Mouse (Mus musculus): ENCODE measurements around the gene Alppl2.

The Alppl2 gene

DNA sequence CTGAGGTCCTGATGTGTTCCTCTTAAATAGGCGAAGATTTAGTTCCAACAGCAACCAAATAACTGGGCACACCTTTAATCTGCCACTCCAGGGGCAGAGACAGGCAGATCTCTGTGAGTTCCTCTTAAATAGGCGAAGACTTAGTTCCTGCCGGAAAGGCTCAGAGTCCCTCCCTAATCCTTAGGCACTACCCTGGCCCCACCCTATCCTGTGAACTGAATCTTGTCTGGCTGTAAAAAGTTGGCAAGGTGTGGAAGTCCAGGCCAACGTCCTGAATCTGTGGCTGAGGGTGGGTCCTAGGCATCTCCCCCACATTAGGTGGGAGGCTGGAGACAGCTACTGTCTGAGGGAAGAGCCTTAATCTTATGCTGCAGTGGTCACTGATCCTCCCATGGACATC, at the start of gene Alppl2:
TSS of gene Alppl2 (minus strand) at position 101 of the 400 bp plus-strand sequence.
- ATAC-seq (ENCODE audit: insufficient number of reproducible peaks, low FRiP score, low TSS enrichment), result no peak

DNA sequence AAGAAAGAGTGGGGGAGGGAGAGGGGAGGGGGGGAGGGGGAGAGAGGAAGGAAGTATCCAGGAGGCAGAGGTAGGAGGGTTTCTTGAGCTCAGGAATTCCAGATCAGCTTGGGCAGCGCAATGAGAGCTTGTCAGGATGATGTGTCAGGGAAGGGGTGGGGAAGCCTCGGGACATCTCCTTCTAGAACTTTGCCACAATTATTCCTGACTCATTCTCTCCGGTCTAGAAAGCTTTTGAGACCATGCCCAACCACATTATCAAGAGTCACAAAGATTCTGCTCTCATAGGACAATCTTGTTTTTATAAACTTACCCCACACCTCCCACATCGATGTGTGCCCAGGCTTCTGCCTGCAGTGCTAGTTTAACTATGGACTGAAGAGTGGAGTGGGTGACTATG, 42.1 kb upstream of the Alppl2 start:
- ATAC-seq (ENCODE audit: insufficient number of reproducible peaks, low FRiP score, low TSS enrichment), result no peak

DNA sequence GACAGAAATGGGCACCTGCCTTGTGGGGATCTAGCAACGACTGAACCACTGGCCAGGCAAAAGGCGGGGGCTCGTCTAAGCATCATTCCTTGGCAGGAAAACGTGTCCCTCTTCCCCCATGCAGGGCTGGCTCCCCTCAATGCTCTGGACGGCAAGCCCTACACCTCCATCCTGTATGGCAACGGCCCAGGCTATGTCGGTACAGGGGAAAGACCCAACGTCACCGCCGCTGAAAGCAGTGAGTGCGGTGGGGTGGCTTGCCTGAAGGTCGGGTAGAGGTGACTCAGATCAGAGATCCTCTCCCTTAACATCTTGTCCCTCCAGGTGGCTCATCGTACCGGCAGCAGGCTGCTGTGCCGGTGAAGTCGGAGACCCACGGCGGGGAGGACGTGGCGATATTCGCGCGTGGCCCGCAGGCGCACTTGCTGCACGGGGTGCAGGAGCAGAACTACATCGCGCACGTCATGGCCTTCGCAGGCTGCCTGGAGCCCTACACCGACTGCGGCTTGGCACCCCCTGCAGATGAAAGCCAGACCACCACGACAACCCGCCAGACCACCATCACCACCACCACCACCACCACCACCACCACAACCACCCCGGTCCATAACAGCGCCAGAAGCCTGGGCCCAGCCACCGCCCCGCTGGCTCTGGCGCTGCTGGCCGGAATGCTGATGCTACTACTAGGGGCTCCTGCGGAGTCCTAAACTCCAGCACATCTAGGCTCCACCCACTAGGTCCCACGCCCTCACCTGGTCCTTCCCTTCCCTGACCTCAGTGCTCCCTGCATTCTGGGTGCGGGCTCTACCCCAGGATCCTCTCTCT, 37.7 kb upstream of the Alppl2 start:
- ATAC-seq (ENCODE audit: insufficient number of reproducible peaks, low FRiP score, low TSS enrichment), result no peak

DNA sequence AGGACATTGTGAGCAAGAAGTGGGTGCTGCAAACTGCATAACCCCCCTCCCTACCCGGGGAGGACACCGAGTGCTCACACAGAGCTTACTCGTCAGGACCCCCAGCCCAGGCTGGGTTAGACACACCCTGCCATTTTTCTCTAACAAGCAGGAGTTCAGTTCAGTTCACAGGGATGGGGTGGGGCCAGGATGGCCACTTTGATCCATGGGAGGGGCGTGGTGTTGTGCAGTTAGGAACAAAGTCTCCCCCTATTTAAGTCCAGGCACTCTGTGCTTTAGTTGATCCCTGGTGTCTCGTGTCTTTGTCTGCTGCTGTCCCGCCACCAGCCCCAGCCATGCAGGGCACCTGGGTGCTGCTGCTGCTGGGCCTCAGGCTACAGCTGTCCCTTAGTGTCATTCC, 34.9 kb upstream of the Alppl2 start, which contains the start of gene Akp3:
TSS of gene Akp3 (plus strand) at position 301 of the 400 bp plus-strand sequence.
- ATAC-seq (ENCODE audit: insufficient number of reproducible peaks, low FRiP score, low TSS enrichment), result no peak

DNA sequence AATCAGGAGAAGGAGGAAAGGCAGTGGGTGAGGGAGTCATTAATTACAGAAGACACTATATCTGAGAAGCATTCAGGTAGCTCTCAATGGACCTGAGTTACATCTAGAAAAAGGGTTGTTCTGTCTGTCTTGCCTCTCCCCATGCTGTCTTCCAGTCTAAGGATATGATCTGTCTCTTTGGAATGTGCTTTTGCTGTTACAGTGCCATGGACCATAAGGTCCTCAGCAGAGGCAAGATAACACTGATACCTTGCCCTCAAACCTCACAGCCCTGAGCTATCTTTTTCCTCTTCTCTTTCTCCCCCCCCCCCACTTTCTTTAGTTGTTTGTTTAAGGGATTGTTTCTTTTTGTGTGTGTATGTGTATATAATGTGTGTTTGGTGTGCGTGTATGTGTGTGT, 25.1 kb upstream of the Alppl2 start:
- no peak for ATAC-seq (ENCODE audit: insufficient number of reproducible peaks, low FRiP score, low TSS enrichment)

DNA sequence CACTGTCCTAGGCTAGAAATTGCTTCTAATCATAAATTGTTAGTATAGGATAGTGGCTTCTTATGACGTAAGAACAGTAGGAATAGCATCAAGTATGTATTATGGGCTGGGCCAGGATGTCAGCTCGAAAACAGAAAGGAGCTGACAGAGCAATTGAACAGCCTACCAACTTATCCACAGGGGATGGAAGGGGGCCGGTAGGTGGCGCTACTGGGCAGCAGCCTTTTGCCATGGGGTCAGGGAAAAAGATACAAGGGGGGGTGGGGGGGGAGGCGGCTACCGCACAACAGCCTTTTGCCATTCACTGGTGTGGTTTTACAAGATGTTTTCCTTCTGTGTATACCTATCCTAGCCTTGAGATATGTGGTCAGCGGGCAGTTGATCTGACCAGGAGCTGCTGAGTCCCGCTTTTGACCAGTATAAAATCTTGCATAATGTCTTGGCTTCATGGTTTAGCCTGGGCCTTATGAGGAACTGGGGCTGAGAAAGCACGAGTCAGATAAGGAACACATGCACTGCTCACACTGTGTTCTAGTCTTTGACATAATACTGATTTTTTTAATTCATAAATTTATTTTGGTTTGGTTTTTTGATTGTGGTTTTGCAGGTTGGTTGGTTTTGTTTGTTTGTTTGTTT, 22.1 kb upstream of the Alppl2 start:
- ATAC-seq (ENCODE audit: insufficient number of reproducible peaks, low FRiP score, low TSS enrichment), result no peak

DNA sequence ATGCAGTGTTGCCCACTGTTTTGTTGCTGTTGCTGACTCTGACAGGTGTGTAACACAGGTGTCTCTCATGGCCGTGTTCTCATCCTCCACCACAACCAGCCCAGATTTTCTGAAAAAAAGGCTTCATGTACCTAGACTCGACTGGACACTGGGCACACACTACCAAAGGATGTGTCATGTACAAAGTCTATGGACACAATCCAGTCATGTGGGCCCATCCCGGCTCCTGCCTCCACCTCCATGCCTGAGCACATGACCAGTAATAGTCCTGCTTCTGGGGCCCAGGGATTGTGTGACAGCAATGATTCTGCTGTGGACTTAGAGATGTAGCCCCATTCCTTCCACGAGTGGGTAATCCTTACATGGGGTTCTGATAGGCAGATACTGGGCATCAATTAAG, 18.8 kb upstream of the Alppl2 start:
- ATAC-seq (ENCODE audit: insufficient number of reproducible peaks, low FRiP score, low TSS enrichment), result no peak

DNA sequence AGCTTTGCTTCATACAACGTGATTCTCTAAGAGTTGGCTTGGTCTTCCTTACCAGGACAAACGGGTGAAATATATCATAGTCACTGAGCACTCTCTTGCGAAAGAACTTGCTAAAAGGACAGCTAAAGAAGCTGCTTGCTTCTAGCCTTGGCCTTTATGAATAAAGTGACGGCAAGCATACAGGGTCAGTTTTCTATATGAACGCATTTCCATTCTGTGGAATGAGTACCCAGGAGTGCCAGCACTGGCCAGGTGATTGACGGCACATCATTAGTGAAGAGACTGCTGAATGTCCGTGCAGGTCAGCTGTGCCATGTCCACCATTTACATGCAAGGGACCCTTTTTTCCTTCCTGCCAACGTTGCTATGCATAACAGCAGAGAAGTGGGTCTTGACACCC, 16.8 kb upstream of the Alppl2 start:
- ATAC-seq (ENCODE audit: insufficient number of reproducible peaks, low FRiP score, low TSS enrichment), result no peak

DNA sequence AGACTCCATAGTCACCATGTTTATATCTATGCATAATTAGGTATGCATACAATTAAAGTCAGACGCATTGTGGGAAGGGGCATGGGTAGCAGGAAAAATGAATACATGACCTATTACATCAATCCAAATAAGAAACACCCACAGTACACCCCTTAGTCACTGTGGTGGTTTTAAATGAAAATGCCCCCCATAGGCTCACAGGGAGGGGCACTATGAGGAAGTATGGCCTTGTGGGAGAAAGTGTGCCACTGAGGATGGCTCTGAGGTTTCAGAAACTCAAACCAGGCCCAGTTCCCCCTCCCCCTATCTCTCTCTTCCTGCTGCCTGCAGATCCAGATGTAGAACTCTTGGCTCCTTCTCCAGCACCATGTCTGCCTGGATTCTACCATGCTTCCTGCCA, 14.2 kb upstream of the Alppl2 start:
- ATAC-seq (ENCODE audit: insufficient number of reproducible peaks, low FRiP score, low TSS enrichment), result no peak

DNA sequence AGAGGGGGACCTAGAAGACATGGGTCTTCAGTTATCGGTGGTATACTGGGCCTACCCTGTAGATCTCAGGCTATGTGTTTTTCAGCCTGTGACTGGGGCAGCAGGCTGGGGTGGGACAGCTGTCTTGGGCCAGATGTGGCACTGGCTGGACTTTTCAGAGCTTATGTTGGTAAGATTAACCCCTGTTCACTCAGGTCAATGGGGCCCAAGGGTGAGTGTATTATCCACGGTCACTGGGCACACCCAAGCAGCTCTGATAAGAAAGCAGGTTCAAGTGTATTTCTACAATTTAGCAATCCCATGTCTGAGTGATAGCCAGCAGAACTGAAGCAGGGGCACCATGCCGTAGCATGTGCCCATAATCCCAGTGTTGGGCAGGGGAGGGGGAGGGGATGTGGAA, 12.4 kb upstream of the Alppl2 start:
- no peak for ATAC-seq (ENCODE audit: insufficient number of reproducible peaks, low FRiP score, low TSS enrichment)

DNA sequence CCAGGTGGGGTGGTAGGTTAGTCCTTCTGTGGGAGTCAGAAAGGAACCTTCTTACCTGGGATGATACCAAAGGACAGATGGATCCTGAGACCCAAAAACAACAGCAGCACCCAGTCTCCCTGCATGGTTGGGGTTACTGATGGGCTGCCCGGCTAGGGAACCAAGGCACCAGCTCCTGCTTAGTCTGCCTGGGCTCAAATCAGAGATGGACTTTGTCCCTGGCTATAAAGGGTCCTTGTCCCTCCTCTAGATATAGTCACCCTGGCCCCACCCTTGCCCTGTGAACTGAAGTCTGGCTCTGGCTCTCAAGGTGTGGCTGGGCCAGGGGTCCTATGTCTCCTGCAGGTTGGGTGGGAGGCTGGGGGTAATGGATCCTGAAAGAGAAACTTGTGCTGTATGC, 11.7 kb upstream of the Alppl2 start, which contains the start of gene Alpi:
TSS of gene Alpi (minus strand) at position 196 of the 400 bp plus-strand sequence.
- ATAC-seq (ENCODE audit: insufficient number of reproducible peaks, low FRiP score, low TSS enrichment), result no peak

DNA sequence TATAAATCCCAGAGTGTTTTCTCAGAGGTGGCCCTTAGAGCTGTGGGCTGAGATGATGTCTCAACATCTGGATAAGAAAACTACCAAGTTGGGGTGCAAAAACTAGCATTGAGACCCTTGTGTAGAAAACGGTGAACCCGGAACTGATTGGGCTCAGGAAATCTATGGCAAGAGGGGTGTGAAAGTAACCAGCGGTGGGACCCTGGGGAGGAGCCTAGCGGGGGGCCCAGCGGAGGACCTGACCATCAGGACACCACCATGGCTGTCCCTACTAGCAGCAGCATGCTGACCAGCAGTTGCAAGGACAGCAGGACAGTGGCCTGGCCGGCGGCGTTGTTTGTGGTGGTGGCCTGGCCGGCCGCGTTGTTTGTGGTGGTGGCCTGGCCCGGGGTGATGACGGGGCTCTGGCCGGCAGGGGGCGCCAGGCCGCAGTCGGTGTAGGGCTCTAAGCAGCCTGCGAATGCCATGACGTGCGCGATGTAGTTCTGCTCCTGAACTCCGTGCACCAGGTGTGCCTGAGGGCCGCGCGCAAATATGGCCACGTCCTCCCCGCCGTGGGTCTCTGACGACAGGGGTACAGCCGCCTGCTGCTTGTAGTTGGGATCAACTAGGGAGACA, 8.7 kb upstream of the Alppl2 start:
- ATAC-seq (ENCODE audit: insufficient number of reproducible peaks, low FRiP score, low TSS enrichment), result no peak

DNA sequence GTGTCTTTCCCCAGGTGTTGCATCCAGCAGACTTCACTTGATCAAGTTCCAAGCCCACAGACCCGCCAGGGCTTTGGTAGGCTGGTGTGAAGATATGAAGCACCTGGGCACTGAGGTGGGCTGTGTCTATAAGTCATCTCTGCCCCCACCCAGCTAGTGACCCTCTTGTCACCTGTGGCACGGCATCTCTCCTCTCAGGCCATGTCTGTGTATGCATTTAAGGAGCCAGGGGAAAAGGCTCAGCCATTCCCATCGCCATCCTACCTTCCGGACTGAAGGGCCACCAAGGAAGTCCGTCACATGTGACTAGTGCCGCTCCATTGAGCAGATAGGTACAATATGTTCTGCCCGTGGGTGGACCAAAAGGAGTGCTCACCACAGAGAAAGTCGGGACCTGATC, 5.9 kb upstream of the Alppl2 start:
- no peak for ATAC-seq (ENCODE audit: insufficient number of reproducible peaks, low FRiP score, low TSS enrichment)

DNA sequence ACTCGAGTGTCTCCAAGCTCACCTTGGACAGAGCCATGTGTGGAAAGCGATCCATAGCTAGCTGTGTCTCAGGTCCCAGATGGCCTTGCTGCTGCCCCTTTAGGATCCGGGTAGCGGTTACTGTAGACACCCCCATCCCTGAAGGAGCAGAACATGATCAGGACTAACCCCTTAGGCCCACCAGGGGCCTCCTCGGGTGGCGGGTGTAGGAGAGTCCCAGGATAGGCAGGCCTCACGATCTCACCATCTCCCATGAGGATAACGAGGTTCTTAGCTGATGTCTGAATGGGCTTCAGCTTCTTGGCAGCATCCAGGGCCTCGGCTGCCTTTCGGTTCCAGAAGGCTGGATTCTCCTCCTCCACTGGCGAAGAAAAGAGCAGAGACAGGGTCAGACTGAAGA, 477 bp downstream of the Alppl2 start:
- ATAC-seq (ENCODE audit: insufficient number of reproducible peaks, low FRiP score, low TSS enrichment), result no peak

DNA sequence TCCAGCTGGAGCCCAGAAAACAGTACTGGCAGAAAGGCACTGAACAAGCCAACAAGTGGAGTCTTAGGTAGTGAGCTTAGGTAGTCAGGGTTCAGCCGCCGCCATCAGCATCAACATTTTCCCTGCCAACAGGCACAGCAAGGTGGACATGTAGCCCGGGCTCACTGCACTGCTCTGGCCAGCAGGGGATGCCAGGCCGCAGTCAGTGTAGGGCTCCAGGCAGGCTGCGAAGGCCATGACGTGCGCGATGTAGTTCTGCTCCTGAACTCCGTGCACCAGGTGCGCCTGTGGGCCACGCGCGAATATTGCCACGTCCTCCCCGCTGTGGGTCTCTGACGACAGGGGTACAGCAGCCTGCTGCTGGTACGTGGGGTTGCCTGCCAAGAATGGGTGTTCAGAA, 2.8 kb downstream of the Alppl2 start:
- ATAC-seq (ENCODE audit: insufficient number of reproducible peaks, low FRiP score, low TSS enrichment), result no peak; the same call in 1 of the 2 replicates

DNA sequence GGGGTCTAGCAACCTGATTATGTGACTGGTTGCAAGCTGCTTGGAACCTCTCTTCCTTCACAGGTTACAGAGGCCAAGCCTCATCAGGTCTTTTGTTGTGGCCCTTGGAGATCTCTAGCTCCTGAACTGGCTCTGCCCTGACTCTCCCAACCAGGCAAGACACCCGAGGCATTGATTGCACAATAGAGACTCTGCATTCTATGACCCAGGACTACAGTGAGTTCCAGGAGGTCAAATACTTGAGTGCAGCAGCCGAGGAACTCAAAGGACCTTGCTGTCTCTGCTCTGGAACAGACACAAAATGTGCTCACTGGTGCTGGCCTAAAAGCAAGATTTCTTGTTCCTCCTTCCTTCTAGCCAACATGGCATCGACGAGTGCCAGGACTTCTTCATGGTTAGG, 3.5 kb downstream of the Alppl2 start:
- ATAC-seq (ENCODE audit: insufficient number of reproducible peaks, low FRiP score, low TSS enrichment), result no peak

DNA sequence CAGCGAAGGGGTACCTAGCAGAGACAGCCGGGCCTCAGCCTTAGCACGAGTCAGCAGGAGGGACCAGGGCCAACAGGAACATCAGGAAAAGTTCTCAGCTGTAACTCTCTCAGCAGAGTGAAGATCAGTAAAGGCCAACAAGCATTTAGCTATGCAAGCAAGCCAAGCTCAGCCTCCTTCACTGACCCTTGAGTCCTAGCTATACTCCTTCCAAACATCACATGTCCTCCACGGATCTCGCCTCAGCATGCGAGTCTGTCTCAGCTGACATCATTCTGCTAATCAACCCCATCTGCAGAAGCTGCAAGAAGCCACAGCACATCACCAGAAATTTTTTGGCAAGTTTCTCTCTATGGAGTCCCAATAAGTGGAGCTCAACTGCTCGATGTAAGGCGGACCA, 16.0 kb downstream of the Alppl2 start:
- ATAC-seq (ENCODE audit: insufficient number of reproducible peaks, low FRiP score, low TSS enrichment), result no peak

DNA sequence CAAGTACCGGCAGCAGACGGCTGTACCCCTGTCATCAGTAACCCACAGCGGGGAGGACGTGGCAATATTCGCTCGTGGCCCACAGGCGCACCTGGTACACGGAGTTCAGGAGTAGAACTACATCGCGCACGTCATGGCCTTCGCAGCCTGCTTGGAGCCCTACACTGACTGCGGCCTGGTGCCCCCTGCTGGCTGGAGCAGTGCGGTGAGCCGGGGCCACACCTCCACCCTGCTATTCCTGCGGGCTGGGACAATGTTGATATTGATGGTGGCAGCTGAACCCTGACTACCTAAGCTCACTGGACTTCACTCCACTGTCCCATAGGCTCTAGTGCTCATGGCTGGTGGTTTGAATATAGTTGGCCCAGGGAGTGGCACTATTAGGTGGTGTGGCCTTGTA, 19.0 kb downstream of the Alppl2 start:
- no peak for ATAC-seq (ENCODE audit: insufficient number of reproducible peaks, low FRiP score, low TSS enrichment)

DNA sequence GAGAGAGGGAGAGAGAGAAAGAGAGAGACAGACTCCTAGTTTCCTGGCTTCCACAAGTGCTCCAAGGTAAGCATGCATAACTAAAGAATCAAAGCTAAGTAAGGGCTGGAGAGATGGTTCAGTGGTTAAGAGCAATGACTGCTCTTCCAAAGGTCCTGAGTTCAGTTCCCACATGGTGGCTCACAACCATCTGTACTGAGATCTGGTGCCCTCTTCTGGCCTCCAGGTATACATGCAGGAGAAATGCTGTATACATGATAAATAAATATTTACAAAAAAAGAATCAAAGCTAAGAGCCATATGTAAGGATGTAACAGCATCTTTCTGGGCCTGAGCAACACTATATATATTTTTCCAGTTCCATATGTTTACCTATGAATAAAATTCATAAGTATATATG, 28.8 kb downstream of the Alppl2 start:
- no peak for ATAC-seq (ENCODE audit: insufficient number of reproducible peaks, low FRiP score, low TSS enrichment)

DNA sequence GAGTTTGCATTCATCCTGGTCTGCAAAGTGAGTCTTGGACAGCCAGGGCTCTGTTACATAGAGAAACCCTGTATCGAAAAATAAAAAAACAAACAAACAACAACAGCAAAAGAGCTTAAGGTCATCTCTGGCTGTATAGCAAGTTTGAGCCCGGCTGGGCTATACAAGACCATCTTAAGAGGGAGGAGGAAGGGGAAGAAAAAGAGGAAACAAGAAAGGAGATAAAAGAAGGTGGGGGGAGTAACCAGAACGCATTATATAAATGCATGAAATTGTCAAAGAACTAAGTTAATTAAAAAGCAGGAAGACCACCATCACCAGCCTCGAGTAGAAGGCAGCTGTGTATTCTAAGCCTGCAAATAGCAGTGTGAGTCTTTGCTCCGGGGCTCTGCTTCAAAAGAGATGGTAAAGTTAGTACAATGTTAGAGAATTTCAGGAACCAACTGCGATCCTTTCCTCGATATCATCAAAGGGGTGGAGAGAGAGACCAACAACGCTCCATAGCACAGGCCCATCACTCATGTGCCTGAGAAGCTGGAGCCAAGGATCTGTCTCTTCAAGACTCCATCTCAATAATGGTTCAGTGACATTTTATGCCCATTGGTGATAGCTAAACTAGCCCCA, 30.6 kb downstream of the Alppl2 start:
- no peak for ATAC-seq (ENCODE audit: insufficient number of reproducible peaks, low FRiP score, low TSS enrichment)

DNA sequence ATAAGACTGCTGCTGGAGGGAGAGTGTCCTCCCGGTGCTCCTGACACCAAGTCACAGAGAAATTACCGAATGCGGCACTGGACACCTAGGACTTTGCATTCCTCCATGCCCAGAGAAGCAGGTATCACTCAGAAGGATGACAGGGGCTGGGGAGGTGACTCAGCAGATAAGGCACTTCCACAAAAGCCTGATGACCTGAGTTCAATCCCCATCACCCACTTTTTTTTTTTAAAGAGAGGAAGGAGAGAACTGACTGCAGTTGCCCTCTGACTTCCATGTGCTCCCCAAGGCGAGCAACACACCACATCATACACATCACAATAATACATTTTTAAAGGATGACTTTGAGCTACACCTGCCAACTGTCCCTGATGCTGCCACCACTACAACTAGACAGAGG, 32.7 kb downstream of the Alppl2 start:
- no peak for ATAC-seq (ENCODE audit: insufficient number of reproducible peaks, low FRiP score, low TSS enrichment)
